ENCODE assay signal across 8 mouse cellular contexts in genomic region chr4:33524481-33525141, GRCm38 (mm10).
DNase-seq lines count a peak whose midpoint lies in the region; ATAC-seq lines count a peak whose summit lies in the region.

No protein-coding gene starts in this region.

- ATAC-seq in cerebellum, adult (ENCODE audit: insufficient number of reproducible peaks, low FRiP score, low TSS enrichment) = peak; percentile 84

- DNase-seq in retina, postnatal 7 days (ENCODE audit: low read depth, low spot score) = peak; percentile 17
- no peak for DNase-seq in retina, embryonic 14.5 days (ENCODE audit: low spot score)
- peak; percentile 72 for DNase-seq in gastrocnemius, postnatal 25 days
- peak; percentile 77 for DNase-seq in layer of hippocampus, adult 9-11 months
- DNase-seq in ovary, postnatal 10 days (ENCODE audit: low spot score) = peak; percentile 26
- DNase-seq in thymus, postnatal 36 days = no peak
- DNase-seq in thymus, postnatal 14 days = no peak

Comparison
In these comparisons a context has a peak if more than half of its experiments do, and no peak if none do; other contexts are left out.
1. DNase-seq: peak in retina, postnatal 7 days (single experiment), gastrocnemius, postnatal 25 days (single experiment), layer of hippocampus, adult 9-11 months (single experiment) and ovary, postnatal 10 days (single experiment); none in retina, embryonic 14.5 days (single experiment), thymus, postnatal 36 days (0 of 2) and thymus, postnatal 14 days (single experiment).